Mouse (Mus musculus): ENCODE results near the gene Sptan1.

DNA sequence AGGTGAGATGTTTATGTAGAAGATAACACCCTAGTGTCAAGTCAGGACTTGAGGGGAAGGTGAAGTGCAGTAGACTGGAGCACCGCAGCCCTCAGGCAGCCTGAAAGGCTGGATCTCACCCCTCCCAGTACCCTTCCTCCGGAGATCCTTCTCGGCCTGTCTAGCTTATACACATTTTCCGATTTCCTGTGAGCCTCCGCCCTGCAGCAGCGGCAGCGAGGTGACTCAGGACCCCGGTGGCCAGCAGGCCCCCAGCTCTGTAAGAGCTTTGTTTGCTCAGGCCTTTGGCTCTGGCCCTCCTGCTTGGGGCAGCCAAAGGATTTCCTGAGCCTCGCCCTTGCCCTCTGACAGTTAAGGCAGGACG, 113.0 kb downstream of the Sptan1 start:
- no peak for TF ChIP-seq CTCF (IDR thresholded peaks at IDR 0.05; ENCODE audit: control insufficient read depth, insufficient read depth, insufficient read length)
- no peak for TF ChIP-seq MYOD1 (IDR thresholded peaks at IDR 0.05; ENCODE audit: control insufficient read depth, insufficient read length, low read depth)
- TF ChIP-seq MYOG (IDR thresholded peaks at IDR 0.05; ENCODE audit: control insufficient read depth, extremely low read depth, insufficient read length) = no peak
